Mouse (Mus musculus) liver, embryonic 11.5 days (tissue): Measurements from ENCODE around the gene Olfr1263. TPM values are rescaled to one million over a fixed set of nuclear protein-coding genes. Genes with fewer than 3 reads are reported as not detected.

ENCODE experiments used
- polyA plus RNA-seq: library from polyadenylated mRNA; unstranded; fragments of >200 nt; fragmentation: Nextera tagmentation; extraction: Ambion mirVana; gene quantifications from 2 replicates; pipeline ENCODE4 v1.2.1, GENCODE M21; 2014

Gene Olfr1263
- polyA plus RNA-seq, 1 experiment from 2014 or later, result not detected

Other genes starting within 250 kb of the Olfr1263 start
- not detected in 2 replicates for gene Olfr1254, start 218.5 kb upstream of the Olfr1263 start, polyA plus RNA-seq
- gene Olfr1255, start 200.1 kb upstream of the Olfr1263 start, polyA plus RNA-seq, result not detected in 2 replicates
- gene Olfr1256, start 170.6 kb upstream of the Olfr1263 start, polyA plus RNA-seq, result not detected in 2 replicates
- gene Olfr48, start 163.9 kb upstream of the Olfr1263 start, polyA plus RNA-seq, result not detected in 2 replicates
- not detected in 2 replicates for gene Olfr1257, start 133.7 kb upstream of the Olfr1263 start, polyA plus RNA-seq
- gene Olfr1258, start 84.8 kb upstream of the Olfr1263 start, polyA plus RNA-seq, result not detected in 2 replicates
- gene Olfr1259, start 63.5 kb upstream of the Olfr1263 start, polyA plus RNA-seq, result not detected in 2 replicates
- gene Olfr1260, start 37.8 kb upstream of the Olfr1263 start, polyA plus RNA-seq, result not detected in 2 replicates
- not detected in 2 replicates for gene Olfr1261, start 20.9 kb upstream of the Olfr1263 start, polyA plus RNA-seq
- gene Olfr1262, start 12.0 kb upstream of the Olfr1263 start, polyA plus RNA-seq, result not detected in 2 replicates
- gene Olfr1264, start 13.4 kb downstream of the Olfr1263 start, polyA plus RNA-seq, result not detected in 2 replicates
- gene Olfr1265, start 23.2 kb downstream of the Olfr1263 start, polyA plus RNA-seq, result not detected in 2 replicates
- gene Olfr140, start 51.5 kb downstream of the Olfr1263 start, polyA plus RNA-seq, result not detected in 2 replicates
- not detected in 2 replicates for gene Olfr1269, start 109.3 kb downstream of the Olfr1263 start, polyA plus RNA-seq
- gene Olfr32, start 130.2 kb downstream of the Olfr1263 start, polyA plus RNA-seq, result not detected in 2 replicates
- not detected in 2 replicates for gene Olfr1270, start 141.0 kb downstream of the Olfr1263 start, polyA plus RNA-seq
- gene Olfr1506, start 212.4 kb downstream of the Olfr1263 start, polyA plus RNA-seq, result not detected in 2 replicates
- not detected in 2 replicates for gene Olfr142, start 245.5 kb downstream of the Olfr1263 start, polyA plus RNA-seq